Mouse (Mus musculus) brain, embryonic 14.5 days (tissue): ENCODE results near the gene Gm7168.

Source experiments
- CTCF ChIP-seq: fragments of 200-500 bp; IDR thresholded peaks from 2 replicates; pipeline ENCODE4 v1.5.1; 2012; ENCODE audit warnings: inconsistent platforms, mild to moderate bottlenecking, moderate library complexity, borderline replicate concordance; ENCODE audit not compliant: insufficient read depth, insufficient read length; ENCODE audit errors: extremely low read depth
- POLR2A ChIP-seq: fragments of 200-500 bp; IDR thresholded peaks from 2 replicates; pipeline ENCODE4 v1.6.1; 2012; ENCODE audit warnings: mild to moderate bottlenecking, inconsistent platforms, borderline replicate concordance; ENCODE audit not compliant: poor library complexity, insufficient read depth, insufficient read length, severe bottlenecking; ENCODE audit errors: extremely low read depth

DNA sequence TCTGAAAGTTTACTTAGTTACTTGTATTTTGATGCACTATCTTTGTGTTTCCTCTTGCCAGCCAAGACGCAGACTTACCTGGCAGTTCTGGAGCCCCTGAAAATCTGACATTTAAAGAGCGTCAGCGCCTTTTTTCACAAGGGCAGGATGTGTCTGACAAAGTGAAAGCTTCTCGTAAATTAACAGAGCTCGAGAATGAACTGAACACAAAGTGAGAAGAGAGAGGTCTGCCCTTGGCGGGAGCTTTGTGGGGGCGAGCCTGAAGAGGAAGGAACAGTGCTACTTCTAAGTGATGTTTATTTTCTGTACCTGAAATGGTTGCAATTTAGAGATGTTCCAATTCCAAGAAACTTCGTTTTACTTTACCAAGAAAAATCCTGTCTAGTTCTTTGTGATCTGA is 44.4 kb upstream of the Gm7168 start:
- TF ChIP-seq POLR2A, result no peak
- no peak for TF ChIP-seq CTCF
